Mouse (Mus musculus) heart, embryonic 10.5 days (tissue): ENCODE data around the gene Nme6. TPM values are rescaled to one million over a fixed set of nuclear protein-coding genes. Genes with fewer than 3 reads are reported as not detected.

Experiments
- DNase-seq: peaks from one replicate; pipeline ENCODE4 v3.0.0-alpha.2; 2017; ENCODE audit warnings: low spot score
- H3K27ac ChIP-seq: fragments of 300-500 bp; sonication (generic); 2 replicates; pipeline ENCODE4 v1.5.1; 2016; ENCODE audit warnings: mild to moderate bottlenecking
- H3K27me3 ChIP-seq: fragments of 300-500 bp; sonication (generic); 2 replicates; pipeline ENCODE4 v1.6.1; 2016; ENCODE audit warnings: mild to moderate bottlenecking; ENCODE audit not compliant: poor library complexity, insufficient read depth, severe bottlenecking
- H3K36me3 ChIP-seq: fragments of 300-500 bp; sonication (generic); 2 replicates; pipeline ENCODE4 v1.6.1; 2016; ENCODE audit warnings: mild to moderate bottlenecking, moderate library complexity
- H3K4me1 ChIP-seq: fragments of 300-500 bp; sonication (generic); 2 replicates; pipeline ENCODE4 v1.6.1; 2016; ENCODE audit warnings: mild to moderate bottlenecking
- H3K4me3 ChIP-seq: fragments of 300-500 bp; sonication (generic); 2 replicates; pipeline ENCODE4 v1.5.1; 2016; ENCODE audit warnings: mild to moderate bottlenecking, moderate library complexity
- H3K9me3 ChIP-seq: fragments of 300-500 bp; sonication (generic); 2 replicates; pipeline ENCODE4 v1.6.1; 2016; ENCODE audit warnings: mild to moderate bottlenecking, moderate library complexity
- WGBS: fragments of 180-500 bp; shearing (Covaris S2); methylation state at CpG from one replicate; pipeline ENCODE4 v1.1.7; 2016; 5-methylcytosine and 5-hydroxymethylcytosine counted together
- microRNA-seq: library from miRNA; unstranded; fragments of <30 nt; microRNA quantifications from one replicate; pipeline ENCODE4, GENCODE M21; 2017
- polyA plus RNA-seq: library from polyadenylated mRNA; unstranded; fragments of >200 nt; fragmentation: Nextera tagmentation; extraction: Ambion mirVana; gene quantifications from 2 replicates; pipeline ENCODE4 v1.2.1, GENCODE M21; 2016

The Nme6 gene
- polyA plus RNA-seq, 1 experiment from 2014 or later: 93.4 TPM

DNA sequence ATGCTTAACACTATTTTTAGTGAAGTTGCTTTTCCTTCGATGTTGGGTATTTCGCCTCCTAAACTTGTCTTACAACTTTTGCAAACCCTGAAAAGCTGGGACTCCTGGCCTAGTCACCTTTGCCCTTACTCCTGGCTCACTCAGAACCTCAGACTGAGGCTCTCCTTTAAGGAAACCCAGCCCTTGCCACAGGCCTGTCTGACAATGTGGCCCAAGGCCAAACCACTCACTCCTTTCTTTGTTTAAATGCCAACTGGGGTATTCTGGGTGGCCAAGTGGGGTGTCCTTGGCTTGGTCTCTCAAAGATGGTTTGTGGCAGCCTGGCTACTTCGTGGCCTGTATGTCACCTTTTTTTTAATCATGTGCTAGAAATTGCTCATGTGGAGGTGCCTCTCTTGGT, 44.2 kb downstream of the Nme6 start:
- H3K27me3 ChIP-seq: no peaks in the 10 kb centered on the region
- peaks cover 44% of the 10 kb centered on the region for H3K36me3 ChIP-seq
- H3K27ac ChIP-seq: peak overlapping the region; percentile 97
- WGBS: 6% methylated on average over 3 of the region's 3 CpGs
- DNase-seq: no peak
- peak overlapping the region; percentile 100 for H3K4me3 ChIP-seq
- no peaks in the 10 kb centered on the region for H3K9me3 ChIP-seq
- peaks cover 8% of the 10 kb centered on the region; the same call in 1 of the 2 replicates for H3K4me1 ChIP-seq

DNA sequence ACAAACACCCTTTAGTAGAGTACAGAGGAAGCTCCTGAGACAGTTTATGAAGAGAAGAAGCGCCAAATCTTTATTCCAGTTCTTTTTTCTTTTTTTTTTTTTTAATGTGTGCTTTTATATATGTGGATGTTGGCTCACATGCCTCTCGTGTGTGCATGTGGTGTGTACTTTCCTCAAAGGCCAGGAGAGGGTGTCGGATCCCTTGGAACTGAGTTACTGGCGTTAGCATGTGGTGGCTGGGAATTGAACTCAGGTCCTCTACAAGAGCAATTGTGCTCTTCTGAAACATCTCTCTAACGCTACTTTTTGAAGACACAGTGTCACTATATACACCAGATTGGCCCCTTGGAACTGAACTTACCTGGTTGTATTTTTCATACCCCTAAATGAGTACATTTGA, 45.1 kb downstream of the Nme6 start:
- peaks cover 53% of the 10 kb centered on the region for H3K36me3 ChIP-seq
- peaks cover 8% of the 10 kb centered on the region; the same call in 1 of the 2 replicates for H3K4me1 ChIP-seq
- peak overlapping the region; percentile 100 for H3K4me3 ChIP-seq
- no peaks in the 10 kb centered on the region for H3K27me3 ChIP-seq
- H3K9me3 ChIP-seq: no peaks in the 10 kb centered on the region
- 83% methylated on average over 5 of the region's 5 CpGs for WGBS
- peak overlapping the region; percentile 97; the same call in 1 of the 2 replicates for H3K27ac ChIP-seq
- no peak for DNase-seq

DNA sequence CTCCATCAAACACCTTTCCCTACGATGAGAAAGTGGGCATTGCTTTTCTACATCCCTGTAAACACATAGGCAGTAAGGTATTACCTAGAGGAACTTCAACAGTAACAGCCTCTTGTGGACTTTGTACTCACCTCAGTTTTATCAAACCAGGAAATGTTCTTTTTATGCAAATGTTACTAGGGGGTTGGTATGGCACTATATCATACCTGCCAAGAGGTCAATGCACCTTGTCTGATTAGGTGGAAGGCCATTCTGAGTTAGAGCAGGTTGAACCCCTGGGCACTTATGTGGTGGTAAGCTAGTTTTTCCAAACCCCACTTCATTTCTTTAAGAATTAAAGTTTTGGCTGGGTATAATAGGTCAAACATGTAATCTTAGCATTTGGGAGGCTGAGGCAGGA, 46.8 kb downstream of the Nme6 start:
- peaks cover 69% of the 10 kb centered on the region for H3K36me3 ChIP-seq
- 90% methylated on average over 1 of the region's 1 CpGs for WGBS
- DNase-seq: no peak

DNA sequence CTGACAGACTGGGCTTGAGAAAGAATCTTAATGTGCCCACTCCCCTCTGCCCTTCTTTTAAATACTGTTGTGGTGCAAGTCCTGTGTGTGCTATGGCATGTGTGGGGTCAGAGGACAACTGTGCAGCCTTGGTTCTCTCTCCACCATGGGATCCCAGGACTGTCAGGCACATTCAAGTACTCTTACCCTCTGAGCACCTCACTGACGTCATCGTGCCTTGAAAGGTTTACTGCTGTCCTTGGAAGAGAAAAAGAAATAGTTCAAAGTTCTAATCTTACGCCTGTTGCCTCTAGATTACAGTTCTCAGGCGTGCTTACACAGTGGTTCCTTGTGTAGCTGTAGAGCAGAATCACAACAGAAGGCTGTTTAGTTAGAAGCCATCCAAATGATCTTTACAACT, 53.7 kb downstream of the Nme6 start:
- Histone ChIP-seq H3K9me3 (no peaks in the 10 kb centered on the region), H3K4me1 (no peaks in the 10 kb centered on the region), H3K4me3 (no peak overlapping the region), H3K36me3 (peaks cover 100% of the 10 kb centered on the region), H3K27me3 (no peaks in the 10 kb centered on the region), H3K27ac (no peak overlapping the region)
- 65% methylated on average over 4 of the region's 4 CpGs for WGBS
- no peak for DNase-seq

More for the DNA sequence above, 46.8 kb downstream of the Nme6 start:
- Histone ChIP-seq H3K27ac (no peak overlapping the region), H3K9me3 (no peaks in the 10 kb centered on the region), H3K4me1 (peaks cover 8% of the 10 kb centered on the region; the same call in 1 of the 2 replicates), H3K27me3 (no peaks in the 10 kb centered on the region), H3K4me3 (no peak overlapping the region)

DNA sequence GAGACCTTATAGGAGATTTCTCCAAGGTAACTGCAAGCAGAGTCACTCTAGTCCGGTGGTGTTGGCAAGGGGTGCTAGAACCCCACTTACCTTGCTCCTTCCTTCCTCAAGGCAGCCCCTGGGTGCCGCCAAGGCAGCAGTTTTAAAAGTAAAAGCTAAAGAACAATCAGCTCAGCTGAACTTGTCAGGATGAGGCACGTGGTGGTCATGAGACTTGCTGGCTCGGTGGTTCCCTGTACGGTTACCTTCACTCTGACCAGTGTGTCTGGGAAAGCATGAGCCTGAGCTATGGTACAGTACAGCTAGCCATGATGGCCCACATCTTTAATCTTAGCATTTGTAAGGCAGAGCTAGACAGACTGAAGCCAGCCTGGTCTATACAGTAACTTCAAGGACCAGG, 54.8 kb downstream of the Nme6 start:
- Histone ChIP-seq H3K4me3 (no peak overlapping the region), H3K27me3 (no peaks in the 10 kb centered on the region), H3K4me1 (no peaks in the 10 kb centered on the region), H3K27ac (no peak overlapping the region), H3K9me3 (no peaks in the 10 kb centered on the region), H3K36me3 (peaks cover 100% of the 10 kb centered on the region)
- 96% methylated on average over 5 of the region's 5 CpGs for WGBS
- DNase-seq: no peak

DNA sequence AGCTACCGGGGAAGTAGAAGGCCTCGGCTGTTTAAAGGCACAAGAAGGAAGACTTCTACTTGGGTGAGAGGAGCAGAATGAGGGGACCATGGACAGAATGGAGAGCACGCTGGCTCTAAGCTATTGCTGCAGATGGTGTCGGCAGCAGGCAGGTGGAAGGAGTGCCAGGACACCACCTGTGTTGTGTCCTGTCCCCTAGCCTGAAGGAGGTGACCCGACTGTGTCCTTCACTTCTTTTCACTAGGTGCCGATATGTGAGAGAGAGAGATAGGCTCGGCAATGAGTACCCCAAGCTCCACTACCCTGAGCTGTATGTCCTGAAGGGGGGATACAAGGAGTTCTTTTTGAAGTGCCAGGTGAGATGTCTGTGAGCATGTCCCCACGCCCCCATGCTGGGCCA, 59.0 kb downstream of the Nme6 start:
- 86% methylated on average over 8 of the region's 8 CpGs for WGBS
- peaks cover 90% of the 10 kb centered on the region for H3K36me3 ChIP-seq
- no peak overlapping the region for H3K27ac ChIP-seq
- no peak overlapping the region for H3K4me3 ChIP-seq
- H3K27me3 ChIP-seq: no peaks in the 10 kb centered on the region
- no peaks in the 10 kb centered on the region for H3K9me3 ChIP-seq
- no peak for DNase-seq
- H3K4me1 ChIP-seq: peaks cover 10% of the 10 kb centered on the region

Small RNA genes lying within 50 kb of the gene (microRNA-seq; reads per million reads assigned to microRNA genes)
- 1.5 reads per million for gene Mir7089

Other genes with a start within 250 kb of the Nme6 start
- not detected in 2 replicates for gene Fbxw24, start 206.7 kb upstream of the Nme6 start, polyA plus RNA-seq
- not detected in 2 replicates for gene Fbxw25, start 168.1 kb upstream of the Nme6 start, polyA plus RNA-seq
- not detected in 2 replicates for gene Fbxw18, start 130.0 kb upstream of the Nme6 start, polyA plus RNA-seq
- gene Fbxw26, start 86.7 kb upstream of the Nme6 start, polyA plus RNA-seq: not detected in 2 replicates
- not detected in 2 replicates for gene Fbxw27, start 42.1 kb upstream of the Nme6 start, polyA plus RNA-seq
- not detected in 2 replicates for gene Spink8, start 20.5 kb upstream of the Nme6 start, polyA plus RNA-seq
- gene Camp, start 16.9 kb downstream of the Nme6 start, polyA plus RNA-seq: not detected in 2 replicates
- gene Cdc25a, start 42.8 kb downstream of the Nme6 start, polyA plus RNA-seq: 24.5 and 37.8 TPM in 2 replicates
- 69.1 and 88.4 TPM in 2 replicates for gene Map4, start 98.7 kb downstream of the Nme6 start, polyA plus RNA-seq